ENCODE assay signal across 10 mouse cellular contexts in the genomic region with DNA sequence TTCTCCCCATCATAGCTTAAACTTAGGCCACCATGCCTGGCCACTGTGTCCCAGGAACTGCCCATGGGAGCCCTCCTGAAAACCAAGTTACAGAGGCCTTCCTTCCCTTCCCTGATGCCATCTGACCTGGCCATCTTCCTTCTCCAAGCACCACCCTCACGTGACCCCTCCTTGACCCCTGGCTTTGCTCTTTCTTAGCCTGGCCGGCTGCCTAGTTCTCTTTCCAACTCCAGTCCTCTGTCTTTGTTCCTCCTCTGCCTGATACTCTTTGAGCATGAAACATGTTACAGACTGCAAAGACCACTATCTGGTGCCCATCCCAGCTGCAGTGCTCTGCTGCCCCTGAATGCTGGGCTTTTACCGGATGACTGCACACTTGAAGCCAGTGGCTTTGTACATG. TPM values are rescaled to one million over a fixed set of nuclear protein-coding genes. Genes with fewer than 3 reads are reported as not detected.
DNase-seq lines count a peak whose midpoint lies in the region; ATAC-seq and TF ChIP-seq lines count a peak whose summit lies in the region.
"Had no signal": no experiment of that assay in that cellular context is flagged by ENCODE, and none has a peak within 500 bp of the region (broad histone marks: within the 10 kb centered on the region; RNA-seq: fewer than 3 reads in every experiment).

No protein-coding gene starts in this region.

- no peaks in the 10 kb centered on the region for H3K9me3 ChIP-seq in embryonic facial prominence, embryonic 10.5 days
- no peaks in the 10 kb centered on the region for H3K9me3 ChIP-seq in liver, embryonic 16.5 days (replicated peaks; ENCODE audit: control insufficient read depth, low read length)

- ATAC-seq in liver, embryonic 16.5 days (ENCODE audit: low read depth), result no peak
- no peak for ATAC-seq in CD4-positive, CD25-positive, alpha-beta regulatory T cell, adult 4 months
- no peak for ATAC-seq in monocyte, adult 5-6 weeks (replicated peaks; ENCODE audit: insufficient number of reproducible peaks, low FRiP score, low TSS enrichment, poor library complexity, severe bottlenecking)

- no peak overlapping the region for H3K4me3 ChIP-seq in liver, adult 2 months (ENCODE audit: insufficient read depth, low read depth, low read length)
- no peak overlapping the region for H3K4me3 ChIP-seq in embryonic facial prominence, embryonic 10.5 days
- no peak overlapping the region for H3K4me3 ChIP-seq in liver, embryonic 16.5 days (ENCODE audit: low read depth, low read length)

- H3K4me2 ChIP-seq in liver, embryonic 16.5 days (ENCODE audit: low read depth, low read length), result no peak overlapping the region

- peak; percentile 81 for DNase-seq in adrenal gland, postnatal 10 days
- no peak for DNase-seq in adrenal gland, adult 8-10 months
- DNase-seq in liver, adult 2 months (ENCODE audit: extremely low read depth, low read depth, low spot score), result peak; percentile 43
- no peak for DNase-seq in liver
- no peak for DNase-seq in embryonic facial prominence, embryonic 10.5 days (ENCODE audit: low spot score)

- H3K36me3 ChIP-seq in liver, adult 2 months (ENCODE audit: control insufficient read depth, insufficient read depth, low read length), result 0 out of 2 replicates have a peak, but pooled peaks cover 1% of the 10 kb centered on the region
- peaks cover 51% of the 10 kb centered on the region for H3K36me3 ChIP-seq in embryonic facial prominence, embryonic 10.5 days (replicated peaks)
- peaks cover 26% of the 10 kb centered on the region for H3K36me3 ChIP-seq in liver, embryonic 16.5 days (ENCODE audit: control insufficient read depth, insufficient read depth)

- TF ChIP-seq POLR2A in liver, adult 2 months (IDR thresholded peaks at IDR 0.05; ENCODE audit: extremely low read depth, insufficient read depth, low read length), result no peak

- 19% methylated on average over 3 of the region's 3 CpGs for WGBS in liver, adult 2 months
- WGBS in embryonic facial prominence, embryonic 10.5 days, result 60% methylated on average over 3 of the region's 3 CpGs
- 70% methylated on average over 3 of the region's 3 CpGs for WGBS in liver, embryonic 16.5 days (ENCODE audit: insufficient replicate concordance)

- no peak overlapping the region for H3K27ac ChIP-seq in liver, adult 2 months (replicated peaks; ENCODE audit: insufficient read depth, low read depth, low read length)
- peak overlapping the region; percentile 36; the same call in 1 of the 2 replicates for H3K27ac ChIP-seq in embryonic facial prominence, embryonic 10.5 days (replicated peaks)
- peak overlapping the region; percentile 25; the same call in 1 of the 2 replicates for H3K27ac ChIP-seq in liver, embryonic 16.5 days (ENCODE audit: low read length)

- peaks cover 17% of the 10 kb centered on the region for H3K4me1 ChIP-seq in liver, adult 2 months (ENCODE audit: control insufficient read depth, insufficient read depth, low read length)
- H3K4me1 ChIP-seq in embryonic facial prominence, embryonic 10.5 days, result peaks cover 46% of the 10 kb centered on the region
- peaks cover 44% of the 10 kb centered on the region for H3K4me1 ChIP-seq in liver, embryonic 16.5 days (ENCODE audit: control insufficient read depth, low read depth, low read length)

- no peak for TF ChIP-seq CTCF in liver, adult 2 months (IDR thresholded peaks at IDR 0.05; ENCODE audit: low read depth, low read length)

- no peak overlapping the region for H3K9ac ChIP-seq in liver, adult 2 months (ENCODE audit: low read depth, low read length)
- H3K9ac ChIP-seq in liver, embryonic 16.5 days (ENCODE audit: low read depth, low read length), result no peak overlapping the region

- H3K27me3 ChIP-seq in liver, adult 2 months (ENCODE audit: control insufficient read depth, insufficient read depth, low read length), result no peaks in the 10 kb centered on the region
- 0 out of 2 replicates have a peak, but pooled peaks cover 8% of the 10 kb centered on the region for H3K27me3 ChIP-seq in embryonic facial prominence, embryonic 10.5 days (replicated peaks; ENCODE audit: low read depth, poor library complexity, severe bottlenecking)
- H3K27me3 ChIP-seq in liver, embryonic 16.5 days (ENCODE audit: control insufficient read depth, insufficient read depth, low read depth, low read length), result no peaks in the 10 kb centered on the region

- peaks cover 13% of the 10 kb centered on the region for H3K79me2 ChIP-seq in liver, adult 2 months (ENCODE audit: control insufficient read depth, insufficient read depth, low read length)

RNA-seq across cellular contexts. Expression of gene Gm48552, which starts 0.6 kb away (rescaled TPM):
- total RNA-seq in adrenal gland, postnatal 10 days (2021), result 1 to 10 TPM in 1 of 2 experiments, under 1 TPM in 1; 0.45 to 1.9 TPM
- 1 to 10 TPM; 2.0 to 4.2 (median 2.6) TPM for total RNA-seq in adrenal gland, adult 8-10 months (2022)
- 0.40 TPM in 1 of 2 replicates, not detected in the other for total RNA-seq in liver, adult 2 months (2014; rRNA removed)
- 0.26 and 1.4 TPM in 2 replicates for polyA plus RNA-seq in liver, adult 2 months (2012; rRNA removed)
- polyA plus RNA-seq in embryonic facial prominence, embryonic 10.5 days (2016; fragmentation: Nextera tagmentation; extraction: Ambion mirVana), result 1.8 and 3.1 TPM in 2 replicates
- polyA plus RNA-seq in liver, embryonic 16.5 days (2015; fragmentation: Nextera tagmentation; extraction: Ambion mirVana), result 0.44 and 0.48 TPM in 2 replicates
- 1 to 10 TPM in 1 of 2 experiments, under 1 TPM in 1; 0.71 to 2.3 TPM for polyA plus RNA-seq in CD4-positive, CD25-positive, alpha-beta regulatory T cell, adult 4 months (2017; shearing (Covaris generic))
- not detected in 3 replicates for total RNA-seq in monocyte, adult 5-6 weeks (2017)
- total RNA-seq: neutrophil, adult 5-6 weeks had no signal
- polyA plus RNA-seq: testis, adult 2 months had no signal

RNA-seq across cellular contexts. Expression of gene Smim24, which starts 3.5 kb away (rescaled TPM):
- 1 to 10 TPM; 1.2 to 1.6 TPM for total RNA-seq in adrenal gland, postnatal 10 days (2021)
- total RNA-seq in adrenal gland, adult 8-10 months (2022), result 1 to 10 TPM in 2 of 4 experiments, under 1 TPM in 2; 0.78 to 2.0 (median 0.96) TPM
- 1.3 and 1.5 TPM in 2 replicates for total RNA-seq in liver, adult 2 months (2014; rRNA removed)
- 2.3 and 4.1 TPM in 2 replicates for polyA plus RNA-seq in liver, adult 2 months (2012; rRNA removed)
- 2.0 and 2.8 TPM in 2 replicates for polyA plus RNA-seq in embryonic facial prominence, embryonic 10.5 days (2016; fragmentation: Nextera tagmentation; extraction: Ambion mirVana)
- 1.7 and 4.1 TPM in 2 replicates for polyA plus RNA-seq in liver, embryonic 16.5 days (2015; fragmentation: Nextera tagmentation; extraction: Ambion mirVana)
- 10 to 100 TPM in 1 of 2 experiments, 1 to 10 TPM in 1; 9.0 to 10.8 TPM for polyA plus RNA-seq in CD4-positive, CD25-positive, alpha-beta regulatory T cell, adult 4 months (2017; shearing (Covaris generic))
- total RNA-seq in monocyte, adult 5-6 weeks (2017), result 3.9 to 7.9 TPM (median 6.3 TPM) in 3 replicates

RNA-seq across cellular contexts. Expression of gene Gm48551, which starts 5.1 kb away (rescaled TPM):
- 1 to 10 TPM; 1.1 to 1.6 TPM for total RNA-seq in adrenal gland, postnatal 10 days (2021)
- 1 to 10 TPM in 2 of 4 experiments, under 1 TPM in 2; 0.65 to 2.9 (median 1.0) TPM for total RNA-seq in adrenal gland, adult 8-10 months (2022)
- total RNA-seq in liver, adult 2 months (2014; rRNA removed), result 2.4 TPM in 1 of 2 replicates, not detected in the other
- polyA plus RNA-seq in liver, adult 2 months (2012; rRNA removed), result 0.32 and 0.44 TPM in 2 replicates
- 2.7 TPM in 2 replicates for polyA plus RNA-seq in embryonic facial prominence, embryonic 10.5 days (2016; fragmentation: Nextera tagmentation; extraction: Ambion mirVana)
- polyA plus RNA-seq in liver, embryonic 16.5 days (2015; fragmentation: Nextera tagmentation; extraction: Ambion mirVana), result 0.54 and 0.55 TPM in 2 replicates
- 1 to 10 TPM; 2.2 to 3.7 TPM for polyA plus RNA-seq in CD4-positive, CD25-positive, alpha-beta regulatory T cell, adult 4 months (2017; shearing (Covaris generic))
- 2.3 to 3.7 TPM in 2 of 3 replicates, not detected in the other for total RNA-seq in monocyte, adult 5-6 weeks (2017)

RNA-seq across cellular contexts. Expression of gene Dohh, which starts 5.1 kb away (rescaled TPM):
- total RNA-seq in adrenal gland, postnatal 10 days (2021), result 10 to 100 TPM; 52.8 to 54.2 TPM
- total RNA-seq in adrenal gland, adult 8-10 months (2022), result 10 to 100 TPM; 49.8 to 60.2 (median 55.0) TPM
- total RNA-seq in liver, adult 2 months (2014; rRNA removed), result 39.7 and 53.8 TPM in 2 replicates
- 42.6 and 49.7 TPM in 2 replicates for polyA plus RNA-seq in liver, adult 2 months (2012; rRNA removed)
- 105 and 109 TPM in 2 replicates for polyA plus RNA-seq in embryonic facial prominence, embryonic 10.5 days (2016; fragmentation: Nextera tagmentation; extraction: Ambion mirVana)
- 46.3 and 48.3 TPM in 2 replicates for polyA plus RNA-seq in liver, embryonic 16.5 days (2015; fragmentation: Nextera tagmentation; extraction: Ambion mirVana)
- polyA plus RNA-seq in CD4-positive, CD25-positive, alpha-beta regulatory T cell, adult 4 months (2017; shearing (Covaris generic)), result 10 to 100 TPM in 1 of 2 experiments, 1 to 10 TPM in 1; 9.4 to 13.9 TPM
- total RNA-seq in monocyte, adult 5-6 weeks (2017), result 18.6 to 22.3 TPM (median 20.9 TPM) in 3 replicates

RNA-seq across cellular contexts. Expression of gene Fzr1, which starts 11.1 kb away (rescaled TPM):
- total RNA-seq in adrenal gland, postnatal 10 days (2021), result 10 to 100 TPM; 42.1 to 51.7 TPM
- 10 to 100 TPM; 47.1 to 52.7 (median 49.9) TPM for total RNA-seq in adrenal gland, adult 8-10 months (2022)
- total RNA-seq in liver, adult 2 months (2014; rRNA removed), result 6.2 and 8.1 TPM in 2 replicates
- polyA plus RNA-seq in liver, adult 2 months (2012; rRNA removed), result 20.9 and 29.9 TPM in 2 replicates
- 134 and 142 TPM in 2 replicates for polyA plus RNA-seq in embryonic facial prominence, embryonic 10.5 days (2016; fragmentation: Nextera tagmentation; extraction: Ambion mirVana)
- 128 and 138 TPM in 2 replicates for polyA plus RNA-seq in liver, embryonic 16.5 days (2015; fragmentation: Nextera tagmentation; extraction: Ambion mirVana)
- polyA plus RNA-seq in CD4-positive, CD25-positive, alpha-beta regulatory T cell, adult 4 months (2017; shearing (Covaris generic)), result 10 to 100 TPM; 12.3 to 16.4 TPM
- 8.2 to 12.9 TPM (median 11.7 TPM) in 3 replicates for total RNA-seq in monocyte, adult 5-6 weeks (2017)

Comparison
In these comparisons a context has a peak if more than half of its experiments do, and no peak if none do; other contexts are left out.
1. DNase-seq: peak in adrenal gland, postnatal 10 days (single experiment) and liver, adult 2 months (single experiment); none in adrenal gland, adult 8-10 months (single experiment), liver (single experiment) and embryonic facial prominence, embryonic 10.5 days (single experiment).